Mouse (Mus musculus) liver, postnatal 0 days (tissue): ENCODE results near the gene Sult2b1. TPM values are rescaled to one million over a fixed set of nuclear protein-coding genes. Genes with fewer than 3 reads are reported as not detected.
A peak's percentile ranks its signal among the peaks of the same experiment; 100 is the strongest.

Source experiments
- ATAC-seq: fragments of 200-750 bp; cut with Nextera tagmentation; 2 replicates; pipeline ENCODE4 v1.8.0; 2017; ENCODE audit warnings: mild to moderate bottlenecking, moderate library complexity
- DNase-seq: peaks from one replicate; pipeline ENCODE4 v3.0.0-alpha.2; 2016
- H3K27ac ChIP-seq: fragments of 300-500 bp; sonication (generic); 2 replicates; pipeline ENCODE4 v1.5.1; 2014; ENCODE audit warnings: antibody characterized with exemption, moderate library complexity, mild to moderate bottlenecking, low read depth
- H3K27me3 ChIP-seq: fragments of 300-500 bp; sonication (generic); 2 replicates; pipeline ENCODE4 v1.6.1; 2014; ENCODE audit warnings: low read length, control low read depth, mixed read lengths; ENCODE audit not compliant: insufficient read depth
- H3K36me3 ChIP-seq: fragments of 300-500 bp; sonication (generic); replicated peaks from 2 replicates; pipeline ENCODE4 v1.6.1; 2014; ENCODE audit warnings: mild to moderate bottlenecking, control low read depth, low read length, moderate library complexity, mixed read lengths; ENCODE audit not compliant: insufficient read depth
- H3K4me1 ChIP-seq: fragments of 300-500 bp; sonication (generic); 2 replicates; pipeline ENCODE4 v1.6.1; 2014; ENCODE audit warnings: antibody characterized with exemption, mild to moderate bottlenecking, control low read depth; ENCODE audit not compliant: insufficient read depth
- H3K4me2 ChIP-seq: fragments of 300-500 bp; sonication (generic); 2 replicates; pipeline ENCODE4 v1.6.1; 2014; ENCODE audit warnings: low read depth, mild to moderate bottlenecking, low read length, moderate library complexity, mixed read lengths
- H3K4me3 ChIP-seq: fragments of 300-500 bp; sonication (generic); 2 replicates; pipeline ENCODE4 v1.5.1; 2014; ENCODE audit warnings: low read depth, low read length
- H3K9ac ChIP-seq: fragments of 300-500 bp; sonication (generic); replicated peaks from 2 replicates; pipeline ENCODE4 v1.6.1; 2014; ENCODE audit warnings: mild to moderate bottlenecking, moderate library complexity
- H3K9me3 ChIP-seq: fragments of 300-500 bp; sonication (generic); 2 replicates; pipeline ENCODE4 v1.6.1; 2016; ENCODE audit warnings: mild to moderate bottlenecking, control low read depth, low read length, mixed read lengths
- CTCF ChIP-seq: sonication (generic); IDR thresholded peaks from 2 replicates; pipeline ENCODE4 v1.5.1; 2016; ENCODE audit warnings: antibody characterized with exemption, low read depth
- EP300 ChIP-seq: IDR thresholded peaks from 2 replicates; pipeline ENCODE4 v1.6.1; 2016; ENCODE audit warnings: antibody characterized with exemption, low read depth, mild to moderate bottlenecking
- WGBS: fragments of 180-500 bp; shearing (Covaris S2); extraction: QIAGEN DNeasy Blood & Tissue Kit; methylation state at CpG from one replicate; pipeline ENCODE4 v1.1.7; 2014; ENCODE audit not compliant: insufficient replicate concordance; 5-methylcytosine and 5-hydroxymethylcytosine counted together
- polyA plus RNA-seq: library from polyadenylated mRNA; unstranded; fragments of >200 nt; fragmentation: Nextera tagmentation; extraction: Ambion mirVana; gene quantifications from 2 replicates; pipeline ENCODE4 v1.2.1, GENCODE M21; 2015

Sult2b1 gene
- polyA plus RNA-seq, 1 experiment from 2014 or later, result 0.26 TPM

GRCm38 (mm10) chr7:45719180-45719579, 65.3 kb downstream of the Sult2b1 start:
- peaks cover 35% of the 10 kb centered on the region for H3K4me1 ChIP-seq
- peak overlapping the region; percentile 89 for H3K4me2 ChIP-seq
- peak overlapping the region; percentile 94; the same call in 1 of the 2 replicates for H3K27ac ChIP-seq

GRCm38 (mm10) chr7:45718331-45718730, 66.1 kb downstream of the Sult2b1 start:
- Histone ChIP-seq H3K4me1 (peaks cover 39% of the 10 kb centered on the region), H3K27me3 (no peaks in the 10 kb centered on the region), H3K4me2 (peak overlapping the region; percentile 89), H3K36me3 (peaks cover 24% of the 10 kb centered on the region), H3K27ac (peak overlapping the region; percentile 94), H3K9me3 (no peaks in the 10 kb centered on the region), H3K4me3 (peak overlapping the region; percentile 84), H3K9ac (peak overlapping the region; percentile 97)
- TF ChIP-seq CTCF, result no peak
- ATAC-seq (no peak), DNase-seq (no peak)
- WGBS, result 1% methylated on average over 20 of the region's 20 CpGs

More at GRCm38 (mm10) chr7:45719180-45719579, 65.3 kb downstream of the Sult2b1 start:
- H3K4me3 ChIP-seq, result peak overlapping the region; percentile 84
- DNase-seq, result no peak
- TF ChIP-seq CTCF (no peak), EP300 (no peak)
- H3K9me3 ChIP-seq, result no peaks in the 10 kb centered on the region
- 68% methylated on average over 10 of the region's 10 CpGs for whole genome bisulfite sequencing
- H3K27me3 ChIP-seq, result no peaks in the 10 kb centered on the region
- no peak for ATAC-seq
- peak overlapping the region; percentile 97 for H3K9ac ChIP-seq
- H3K36me3 ChIP-seq, result peaks cover 21% of the 10 kb centered on the region

GRCm38 (mm10) chr7:45717918-45718297, 66.6 kb downstream of the Sult2b1 start, which contains the start of gene Sphk2:
Gene Sphk2 (minus strand): TSS chr7:45718002.
- TF ChIP-seq CTCF (peak; percentile 24), EP300 (peak; percentile 79; the same call in 1 of the 2 replicates)
- H3K36me3 ChIP-seq, result peaks cover 27% of the 10 kb centered on the region
- H3K9ac ChIP-seq, result peak within 1 kb of the TSS; percentile 97
- H3K27ac ChIP-seq, result peak within 1 kb of the TSS; percentile 94
- DNase-seq, result peak; percentile 99
- H3K9me3 ChIP-seq, result no peaks in the 10 kb centered on the region
- H3K4me3 ChIP-seq, result peak within 1 kb of the TSS; percentile 84
- WGBS, result 2% methylated on average over 41 of the region's 41 CpGs
- peak; percentile 61 for ATAC-seq
- peaks cover 43% of the 10 kb centered on the region for H3K4me1 ChIP-seq
- H3K27me3 ChIP-seq, result no peaks in the 10 kb centered on the region
- H3K4me2 ChIP-seq, result peak within 1 kb of the TSS; percentile 89

GRCm38 (mm10) chr7:45716952-45717917, 67.2 kb downstream of the Sult2b1 start:
- H3K27me3 ChIP-seq, result no peaks in the 10 kb centered on the region
- TF ChIP-seq EP300, result no peak
- H3K9me3 ChIP-seq, result no peaks in the 10 kb centered on the region
- 6% methylated on average over 31 of the region's 31 CpGs for WGBS
- peaks cover 48% of the 10 kb centered on the region for H3K4me1 ChIP-seq
- peaks cover 31% of the 10 kb centered on the region for H3K36me3 ChIP-seq
- H3K4me2 ChIP-seq, result peak overlapping the region; percentile 89
- H3K4me3 ChIP-seq, result peak overlapping the region; percentile 84
- H3K9ac ChIP-seq, result peak overlapping the region; percentile 97
- DNase-seq, result no peak
- ATAC-seq, result peak; percentile 20
- peak overlapping the region; percentile 94 for H3K27ac ChIP-seq

GRCm38 (mm10) chr7:45716460-45716857, 68.0 kb downstream of the Sult2b1 start:
- H3K27me3 ChIP-seq, result no peaks in the 10 kb centered on the region
- TF ChIP-seq CTCF (no peak), EP300 (no peak)
- DNase-seq, result no peak
- H3K27ac ChIP-seq, result peak overlapping the region; percentile 94
- peak overlapping the region; percentile 89 for H3K4me2 ChIP-seq
- WGBS, result 71% methylated on average over 3 of the region's 3 CpGs
- peak overlapping the region; percentile 84 for H3K4me3 ChIP-seq
- H3K9me3 ChIP-seq, result no peaks in the 10 kb centered on the region
- no peak for ATAC-seq
- H3K9ac ChIP-seq, result peak overlapping the region; percentile 97
- peaks cover 38% of the 10 kb centered on the region for H3K36me3 ChIP-seq
- peaks cover 48% of the 10 kb centered on the region for H3K4me1 ChIP-seq

GRCm38 (mm10) chr7:45715741-45716459, 68.6 kb downstream of the Sult2b1 start:
- Histone ChIP-seq H3K4me3 (peak overlapping the region; percentile 84), H3K9ac (peak overlapping the region; percentile 46), H3K4me2 (peak overlapping the region; percentile 89), H3K27ac (peak overlapping the region; percentile 94), H3K4me1 (peaks cover 48% of the 10 kb centered on the region), H3K27me3 (no peaks in the 10 kb centered on the region), H3K36me3 (peaks cover 41% of the 10 kb centered on the region), H3K9me3 (no peaks in the 10 kb centered on the region)
- 57% methylated on average over 19 of the region's 19 CpGs for WGBS
- TF ChIP-seq EP300, result no peak
- no peak for TF ChIP-seq CTCF
- ATAC-seq, result no peak
- peak; percentile 49 for DNase-seq
